Mouse (Mus musculus) lung, postnatal 0 days (tissue): Measurements from ENCODE around the gene Sgip1. TPM values are rescaled to one million over a fixed set of nuclear protein-coding genes. Genes with fewer than 3 reads are reported as not detected.

Source experiments
- ATAC-seq: fragments of 200-750 bp; cut with Nextera tagmentation; 2 replicates; pipeline ENCODE4 v1.8.0; 2017; ENCODE audit warnings: moderate library complexity
- DNase-seq: peaks from one replicate; pipeline ENCODE4 v3.0.0-alpha.2; 2016; ENCODE audit warnings: low spot score
- H3K27ac ChIP-seq: fragments of 300-500 bp; sonication (generic); 2 replicates; pipeline ENCODE4 v1.5.1; 2014; ENCODE audit warnings: antibody characterized with exemption, mild to moderate bottlenecking, low read length, mixed read lengths
- H3K27me3 ChIP-seq: fragments of 300-500 bp; sonication (generic); replicated peaks from 2 replicates; pipeline ENCODE4 v1.6.1; 2014; ENCODE audit warnings: low read length, mixed read lengths; ENCODE audit not compliant: insufficient read depth
- H3K36me3 ChIP-seq: fragments of 300-500 bp; sonication (generic); 2 replicates; pipeline ENCODE4 v1.6.1; 2014; ENCODE audit warnings: low read length, mixed read lengths; ENCODE audit not compliant: insufficient read depth
- H3K4me1 ChIP-seq: fragments of 300-500 bp; sonication (generic); 2 replicates; pipeline ENCODE4 v1.6.1; 2014; ENCODE audit warnings: antibody characterized with exemption, low read depth, low read length, mixed read lengths; ENCODE audit not compliant: insufficient read depth
- H3K4me2 ChIP-seq: fragments of 300-500 bp; sonication (generic); replicated peaks from 2 replicates; pipeline ENCODE4 v1.6.1; 2014; ENCODE audit warnings: low read depth, mild to moderate bottlenecking, low read length, moderate library complexity, mixed read lengths
- H3K4me3 ChIP-seq: fragments of 300-500 bp; sonication (generic); 2 replicates; pipeline ENCODE4 v1.5.1; 2014; ENCODE audit warnings: low read depth, low read length
- H3K9ac ChIP-seq: fragments of 300-500 bp; sonication (generic); replicated peaks from 2 replicates; pipeline ENCODE4 v1.6.1; 2014; ENCODE audit warnings: low read depth, mild to moderate bottlenecking
- H3K9me3 ChIP-seq: fragments of 300-500 bp; sonication (generic); 2 replicates; pipeline ENCODE4 v1.6.1; 2016; ENCODE audit warnings: low read length, mixed read lengths
- CTCF ChIP-seq: IDR thresholded peaks from 2 replicates; pipeline ENCODE4 v1.5.1; 2016; ENCODE audit warnings: antibody characterized with exemption, mild to moderate bottlenecking
- EP300 ChIP-seq: IDR thresholded peaks from 2 replicates; pipeline ENCODE4 v1.6.1; 2016; ENCODE audit warnings: antibody characterized with exemption, mild to moderate bottlenecking, control low read depth
- WGBS: fragments of 180-500 bp; shearing (Covaris S2); extraction: QIAGEN DNeasy Blood & Tissue Kit; methylation state at CpG from one replicate; pipeline ENCODE4 v1.1.7; 2014; 5-methylcytosine and 5-hydroxymethylcytosine counted together
- polyA plus RNA-seq: library from polyadenylated mRNA; unstranded; fragments of >200 nt; fragmentation: Nextera tagmentation; extraction: Ambion mirVana; gene quantifications from 2 replicates; pipeline ENCODE4 v1.2.1, GENCODE M21; 2015

Sgip1 gene
- polyA plus RNA-seq, 1 experiment from 2014 or later, result 7.8 TPM

DNA sequence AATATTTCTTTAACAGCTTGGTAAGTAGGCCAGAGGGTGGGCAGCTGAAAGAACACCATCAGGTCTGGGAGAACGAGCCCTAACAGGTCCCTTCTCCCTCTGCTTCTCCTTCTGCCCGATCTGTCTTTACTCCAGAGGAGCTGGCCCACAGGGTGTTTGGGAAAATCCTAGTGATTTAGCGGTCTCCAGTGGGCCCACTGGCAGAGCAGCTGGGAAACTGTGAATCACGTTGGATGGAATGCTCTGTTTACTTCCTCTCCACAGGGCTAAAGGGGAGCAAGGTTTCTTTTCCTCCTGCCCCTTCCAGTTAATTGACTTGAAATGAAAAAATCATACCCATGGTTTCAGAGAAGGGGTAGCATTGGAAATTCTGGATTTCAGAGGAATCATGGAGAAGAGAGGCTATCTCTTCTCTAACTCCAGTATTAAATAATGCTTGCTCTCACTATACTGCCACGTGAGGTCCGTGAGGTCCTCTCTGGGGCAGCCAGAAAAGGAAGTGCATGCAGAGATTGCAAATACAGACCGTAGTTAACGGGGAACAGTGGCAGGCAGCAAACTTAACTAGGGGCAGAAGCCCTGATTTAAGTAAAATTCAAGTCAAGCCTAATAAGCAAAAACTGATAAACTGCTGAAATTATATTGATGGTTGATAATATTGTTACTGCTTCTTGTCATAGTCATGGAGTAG is 51.1 kb downstream of the Sgip1 start:
- TF ChIP-seq CTCF, result no peak
- no peak for TF ChIP-seq EP300
- Histone ChIP-seq H3K27me3 (no peaks in the 10 kb centered on the region), H3K36me3 (no peaks in the 10 kb centered on the region), H3K9ac (no peak overlapping the region), H3K4me2 (no peak overlapping the region), H3K9me3 (no peaks in the 10 kb centered on the region), H3K27ac (peak overlapping the region; percentile 43; the same call in 1 of the 2 replicates), H3K4me1 (no peaks in the 10 kb centered on the region), H3K4me3 (no peak overlapping the region)
- ATAC-seq (no peak), DNase-seq (peak; percentile 15)
- 48% methylated on average over 8 of the region's 8 CpGs for WGBS

DNA sequence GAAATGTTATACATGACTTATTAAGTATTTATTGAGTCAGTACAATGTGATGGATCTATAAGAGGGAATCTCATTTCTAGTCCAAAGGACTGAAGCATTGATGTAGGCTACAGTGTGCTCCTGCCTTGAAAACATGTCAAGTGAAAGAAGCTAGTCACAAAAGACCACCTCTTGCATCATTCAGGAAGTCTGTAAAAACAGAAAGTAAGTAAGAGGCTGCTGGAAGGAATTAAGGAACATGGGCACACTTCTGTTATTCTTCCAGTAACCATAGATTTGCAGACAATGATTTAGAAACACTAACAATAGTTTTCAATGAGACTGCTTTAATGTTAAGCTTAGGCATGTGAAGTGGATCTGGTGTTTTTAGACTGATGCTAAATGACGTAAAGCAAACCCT is 60.4 kb downstream of the Sgip1 start:
- 76% methylated on average over 1 of the region's 1 CpGs for WGBS
- Histone ChIP-seq H3K36me3 (no peaks in the 10 kb centered on the region), H3K9ac (no peak overlapping the region), H3K4me2 (no peak overlapping the region), H3K27me3 (no peaks in the 10 kb centered on the region), H3K4me1 (no peaks in the 10 kb centered on the region), H3K9me3 (no peaks in the 10 kb centered on the region), H3K27ac (no peak overlapping the region), H3K4me3 (no peak overlapping the region)
- DNase-seq (no peak), ATAC-seq (no peak)
- no peak for TF ChIP-seq EP300
- no peak for TF ChIP-seq CTCF

DNA sequence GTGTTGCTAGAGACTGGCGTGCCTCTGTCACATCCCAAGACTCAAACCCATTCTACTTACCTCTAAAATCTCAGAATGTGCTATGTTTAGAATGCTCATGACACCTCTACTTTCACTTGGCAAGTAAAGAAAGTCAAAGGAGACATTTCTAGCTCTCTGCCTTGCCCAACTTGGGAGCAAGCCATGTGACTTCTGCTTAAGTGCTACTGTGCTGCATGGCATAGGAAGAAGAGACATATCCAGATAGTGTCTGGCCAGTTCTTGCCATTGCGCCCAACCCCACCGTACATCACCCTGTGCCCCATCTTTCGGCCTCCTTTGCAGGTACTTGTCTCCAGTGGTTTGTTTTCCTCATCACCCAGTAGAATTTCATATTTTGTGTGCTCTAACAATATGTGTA is 60.8 kb downstream of the Sgip1 start:
- Histone ChIP-seq H3K36me3 (no peaks in the 10 kb centered on the region), H3K9ac (no peak overlapping the region), H3K4me2 (no peak overlapping the region), H3K27ac (no peak overlapping the region), H3K9me3 (no peaks in the 10 kb centered on the region), H3K27me3 (no peaks in the 10 kb centered on the region), H3K4me3 (no peak overlapping the region), H3K4me1 (no peaks in the 10 kb centered on the region)
- ATAC-seq (no peak), DNase-seq (no peak)
- TF ChIP-seq EP300 (no peak), CTCF (no peak)
- WGBS, result 91% methylated on average over 4 of the region's 4 CpGs

- no peak for TF ChIP-seq EP300
- TF ChIP-seq CTCF, result no peak
- DNase-seq (no peak), ATAC-seq (no peak)
- Histone ChIP-seq H3K27ac (no peak overlapping the region), H3K9ac (no peak overlapping the region), H3K4me1 (no peaks in the 10 kb centered on the region), H3K27me3 (no peaks in the 10 kb centered on the region), H3K4me3 (no peak overlapping the region), H3K9me3 (no peaks in the 10 kb centered on the region), H3K4me2 (no peak overlapping the region), H3K36me3 (no peaks in the 10 kb centered on the region)
- WGBS, result 55% methylated on average over 5 of the region's 5 CpGs
Observed at GRCm38 (mm10) chr4:102804611-102805010, 63.5 kb downstream of the Sgip1 start.

GRCm38 (mm10) chr4:102806987-102807386 is 65.9 kb downstream of the Sgip1 start:
- Histone ChIP-seq H3K9me3 (no peaks in the 10 kb centered on the region), H3K4me1 (no peaks in the 10 kb centered on the region), H3K4me2 (no peak overlapping the region), H3K36me3 (no peaks in the 10 kb centered on the region), H3K27ac (no peak overlapping the region), H3K27me3 (no peaks in the 10 kb centered on the region), H3K9ac (no peak overlapping the region), H3K4me3 (no peak overlapping the region)
- DNase-seq (no peak), ATAC-seq (no peak)
- WGBS, result 76% methylated on average over 3 of the region's 3 CpGs
- no peak for TF ChIP-seq EP300
- TF ChIP-seq CTCF, result no peak

DNA sequence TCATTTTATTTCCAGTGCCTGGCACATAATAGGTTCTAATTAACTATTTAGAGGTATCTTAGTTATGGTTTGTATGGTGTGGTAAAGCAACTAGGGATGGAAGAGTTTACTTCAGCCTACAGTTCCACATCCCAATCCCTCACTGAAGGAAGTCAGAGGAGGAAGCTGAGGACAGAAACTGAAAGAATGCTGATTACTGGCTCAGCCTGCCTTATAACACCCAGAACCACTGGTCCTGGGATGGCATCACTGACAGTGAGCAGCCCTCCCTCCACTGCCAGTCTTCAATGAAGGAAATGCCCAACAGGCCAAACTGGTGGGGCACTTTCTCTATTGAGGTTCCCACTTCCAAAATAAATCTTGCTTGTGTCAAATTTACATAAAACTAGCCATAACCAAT is 67.2 kb downstream of the Sgip1 start:
- no peaks in the 10 kb centered on the region for H3K36me3 ChIP-seq
- H3K27ac ChIP-seq, result no peak overlapping the region
- no peak for DNase-seq
- H3K9me3 ChIP-seq, result no peaks in the 10 kb centered on the region
- H3K27me3 ChIP-seq, result no peaks in the 10 kb centered on the region
- no peak overlapping the region for H3K4me3 ChIP-seq
- no peak overlapping the region for H3K9ac ChIP-seq
- no peak for TF ChIP-seq EP300
- TF ChIP-seq CTCF, result no peak
- ATAC-seq, result no peak
- no peak overlapping the region for H3K4me2 ChIP-seq
- H3K4me1 ChIP-seq, result no peaks in the 10 kb centered on the region

GRCm38 (mm10) chr4:102809296-102809695 is 68.2 kb downstream of the Sgip1 start:
- TF ChIP-seq EP300 (no peak), CTCF (no peak)
- WGBS, result 67% methylated on average over 4 of the region's 4 CpGs

More at GRCm38 (mm10) chr4:102809296-102809695, 68.2 kb downstream of the Sgip1 start:
- H3K9ac ChIP-seq, result no peak overlapping the region
- H3K4me3 ChIP-seq, result no peak overlapping the region
- H3K9me3 ChIP-seq, result no peaks in the 10 kb centered on the region
- no peaks in the 10 kb centered on the region for H3K4me1 ChIP-seq
- no peaks in the 10 kb centered on the region for H3K36me3 ChIP-seq
- no peak overlapping the region for H3K4me2 ChIP-seq
- H3K27me3 ChIP-seq, result no peaks in the 10 kb centered on the region
- DNase-seq, result no peak
- ATAC-seq, result no peak
- no peak overlapping the region for H3K27ac ChIP-seq
